Mouse (Mus musculus) MEL (cell line): ENCODE measurements around the gene Dusp15.

ENCODE experiments used
- CHD2 ChIP-seq: IDR thresholded peaks from 2 replicates; pipeline ENCODE4 v1.6.1; 2011; ENCODE audit warnings: low read length, improper control_type of control experiment
- CTCF ChIP-seq, 3 experiments: IDR thresholded peaks in 2 of 3; conservative IDR thresholded peaks in 1 of 3; 2 replicates each; pipeline ENCODE4 v1.5.1; 2011 to 2012; ENCODE audit warnings: low read length in 3 of 3, low read depth in 2 of 3, mild to moderate bottlenecking in 2 of 3, improper control_type of control experiment in 1 of 3, inconsistent platforms in 1 of 3, mixed read lengths in 1 of 3, moderate library complexity in 1 of 3; ENCODE audit not compliant: control insufficient read depth in 1 of 3, insufficient read depth in 1 of 3, poor library complexity in 1 of 3, severe bottlenecking in 1 of 3
- ELF1 ChIP-seq: IDR thresholded peaks from 2 replicates; pipeline ENCODE4 v1.6.1; 2014; ENCODE audit warnings: low read depth, mild to moderate bottlenecking, inconsistent platforms, low read length, improper control_type of control experiment, moderate library complexity
- EP300 ChIP-seq, 2 experiments: IDR thresholded peaks; 2 replicates each; pipeline ENCODE4 v1.6.1; 2011; ENCODE audit warnings: improper control_type of control experiment in 2 of 2, low read length in 2 of 2, low read depth in 1 of 2, mild to moderate bottlenecking in 1 of 2
- ETS1 ChIP-seq: IDR thresholded peaks from 2 replicates; pipeline ENCODE4 v1.6.1; 2012; ENCODE audit warnings: low read depth, mild to moderate bottlenecking, inconsistent platforms, low read length, improper control_type of control experiment, moderate library complexity
- MXI1 ChIP-seq: IDR thresholded peaks from 2 replicates; pipeline ENCODE4 v1.6.1; 2011; ENCODE audit warnings: mild to moderate bottlenecking, low read depth, low read length, improper control_type of control experiment
- POLR2A ChIP-seq, 2 experiments: IDR thresholded peaks; 2 replicates each; pipeline ENCODE4 v1.6.1; 2011 to 2012; ENCODE audit warnings: low read length in 2 of 2, mild to moderate bottlenecking in 2 of 2, control low read depth in 1 of 2, improper control_type of control experiment in 1 of 2, low read depth in 1 of 2, moderate library complexity in 1 of 2; ENCODE audit not compliant: control insufficient read depth in 1 of 2, insufficient read depth in 1 of 2, poor library complexity in 1 of 2
- POLR2AphosphoS2 ChIP-seq: IDR thresholded peaks from 2 replicates; pipeline ENCODE4 v1.6.1; 2011; ENCODE audit warnings: low read length, improper control_type of control experiment
- SIN3A ChIP-seq: IDR thresholded peaks from 2 replicates; pipeline ENCODE4 v1.6.1; 2012; ENCODE audit warnings: low read length, improper control_type of control experiment, inconsistent platforms
- TAL1 ChIP-seq: IDR thresholded peaks from 2 replicates; pipeline ENCODE4 v1.6.1; 2012; ENCODE audit warnings: mild to moderate bottlenecking, inconsistent platforms, low read length, moderate library complexity, mixed read lengths
- UBTF ChIP-seq: IDR thresholded peaks from 2 replicates; pipeline ENCODE4 v1.6.1; 2012; ENCODE audit warnings: low read depth, mild to moderate bottlenecking, inconsistent platforms, low read length, improper control_type of control experiment, moderate library complexity, borderline replicate concordance; ENCODE audit not compliant: insufficient read depth
- ZNF384 ChIP-seq: IDR thresholded peaks from 2 replicates; pipeline ENCODE4 v1.6.1; 2012; ENCODE audit warnings: low read depth, mild to moderate bottlenecking, inconsistent platforms, low read length, improper control_type of control experiment

DNA sequence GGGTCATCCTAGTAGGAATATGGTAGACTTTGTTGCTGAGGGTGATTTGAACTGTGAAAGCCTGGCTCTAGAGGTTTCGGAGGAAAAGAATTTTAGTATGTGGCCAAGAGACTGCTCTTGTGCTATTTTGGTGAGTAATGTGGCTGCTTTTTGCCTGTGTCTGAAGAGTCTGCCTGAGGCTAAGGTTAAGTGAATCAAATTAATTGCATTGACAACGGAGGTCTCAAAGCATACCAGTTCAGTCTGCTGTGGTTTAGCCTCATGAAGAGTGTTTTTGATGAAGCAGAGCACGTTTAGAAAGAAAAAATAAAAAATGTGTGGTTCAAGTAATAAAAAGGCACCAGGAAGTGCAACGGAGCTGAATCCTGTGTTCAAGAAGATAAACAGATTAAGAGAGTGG, 14.1 kb upstream of the Dusp15 start:
- no peak for TF ChIP-seq ZNF384
- no peak for TF ChIP-seq CHD2
- no peak for TF ChIP-seq CTCF (IDR thresholded peaks at IDR 0.05 in 2 of 3, conservative IDR thresholded peaks at IDR 0.05 in 1 of 3; ENCODE audit: control insufficient read depth in 1 of 3, insufficient read depth in 1 of 3, low read depth in 2 of 3, low read length in 3 of 3, poor library complexity in 1 of 3, severe bottlenecking in 1 of 3)
- TF ChIP-seq POLR2A (IDR thresholded peaks at IDR 0.05; ENCODE audit: control insufficient read depth in 1 of 2, insufficient read depth in 1 of 2, low read depth in 1 of 2, low read length in 2 of 2, poor library complexity in 1 of 2): no peak
- no peak for TF ChIP-seq EP300 (IDR thresholded peaks at IDR 0.05; ENCODE audit: low read depth in 1 of 2, low read length in 2 of 2)
- no peak for TF ChIP-seq ELF1
- TF ChIP-seq MXI1: no peak
- no peak for TF ChIP-seq TAL1
- no peak for TF ChIP-seq SIN3A
- TF ChIP-seq UBTF: no peak
- TF ChIP-seq POLR2AphosphoS2: no peak
- TF ChIP-seq ETS1: no peak
